Mouse (Mus musculus): ENCODE data around the gene Osbp2. TPM values are rescaled to one million over a fixed set of nuclear protein-coding genes. Genes with fewer than 3 reads are reported as not detected.

Osbp2 gene
- polyA plus RNA-seq, 1 experiment from 2014 or later = 0.76 TPM

DNA sequence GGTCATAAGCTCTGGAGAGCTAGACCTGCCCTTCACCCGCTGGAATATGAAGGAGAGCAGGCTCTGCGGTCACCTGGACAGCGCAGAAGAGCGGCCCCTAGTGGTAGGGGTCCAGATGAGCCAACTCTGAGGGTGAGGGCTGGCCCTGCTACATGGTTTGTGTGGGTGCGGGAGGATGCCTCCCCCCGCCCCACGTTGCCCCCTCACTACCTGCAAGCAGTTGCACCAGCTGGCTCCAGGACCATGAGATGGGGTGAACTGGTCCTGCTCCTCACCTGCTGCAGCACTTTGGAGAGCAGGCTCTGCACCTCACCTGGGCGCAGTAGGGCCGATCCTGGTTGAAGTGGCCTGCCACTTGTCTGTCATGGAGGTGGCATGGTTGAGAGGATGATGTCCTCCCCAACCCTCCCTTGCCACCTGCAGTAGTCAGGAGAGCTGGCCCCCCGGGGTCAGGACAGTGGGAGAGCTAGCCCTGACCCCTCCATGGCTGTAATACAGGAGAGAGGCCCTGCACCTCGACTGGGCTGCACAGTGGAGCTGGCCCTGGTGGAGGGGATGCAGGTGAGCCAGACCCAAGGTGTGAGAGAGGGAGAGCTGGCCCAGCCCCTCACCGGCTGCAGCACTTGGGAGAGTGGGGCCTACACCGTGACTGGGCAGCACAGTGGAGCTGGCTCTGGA, 29.1 kb downstream of the Osbp2 start:
- Histone ChIP-seq H3K9ac (no peak overlapping the region), H3K27me3 (peaks cover 7% of the 10 kb centered on the region), H3K27ac (no peak overlapping the region), H3K36me3 (no peaks in the 10 kb centered on the region), H3K4me2 (replicated peaks) (0 out of 2 replicates have a peak overlapping the region, but pooled peaks have one; percentile 28), H3K4me3 (no peak overlapping the region), H3K9me3 (no peaks in the 10 kb centered on the region), H3K4me1 (peaks cover 2% of the 10 kb centered on the region; the same call in 1 of the 2 replicates)
- no peak for ATAC-seq (ENCODE audit: low FRiP score, low read depth)
- 49% methylated on average over 13 of the region's 13 CpGs for WGBS

DNA sequence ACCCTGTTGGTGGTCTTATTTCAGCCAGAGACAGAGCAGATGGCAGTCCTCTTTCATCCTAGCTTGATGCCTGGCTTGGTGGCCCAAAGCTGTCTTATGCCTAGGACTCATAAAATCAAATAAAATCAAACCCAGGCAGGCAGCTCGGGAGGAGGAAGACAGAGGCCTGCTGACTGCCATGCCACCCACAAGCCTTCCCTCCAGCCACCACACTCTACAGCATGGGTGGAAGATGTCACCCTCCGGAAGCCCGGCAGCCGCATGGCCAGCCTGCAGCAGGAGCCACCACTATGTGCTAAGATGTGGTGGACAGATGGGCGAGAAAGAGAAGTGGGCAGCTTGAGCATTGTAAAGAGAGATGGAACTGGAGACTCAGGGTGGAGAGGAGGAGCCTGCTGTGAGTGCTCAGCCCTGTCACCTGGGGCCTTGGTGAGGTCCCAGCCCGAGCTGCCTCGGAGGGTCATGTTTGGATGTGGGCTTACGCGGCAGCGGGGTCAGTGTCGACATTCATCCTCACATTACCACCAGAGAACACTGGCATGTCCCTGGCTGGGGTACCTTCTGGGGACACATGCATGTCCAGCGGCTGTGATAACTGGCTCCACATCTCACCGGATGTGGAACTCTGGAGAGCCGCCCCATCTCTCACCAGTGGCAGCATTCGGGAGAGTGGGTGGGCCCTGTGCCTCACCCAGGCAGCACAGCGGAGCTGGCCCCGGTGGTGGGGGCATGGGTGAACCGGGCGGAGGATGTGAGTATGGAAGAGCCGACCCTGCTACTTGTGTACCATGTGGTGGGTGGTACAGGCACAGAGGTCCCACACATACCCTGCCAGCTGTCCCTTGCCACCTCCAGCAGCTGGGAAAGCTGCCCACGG, 29.9 kb downstream of the Osbp2 start:
- peak overlapping the region; percentile 28 for H3K4me2 ChIP-seq (replicated peaks)
- ATAC-seq (ENCODE audit: low FRiP score, low read depth) = 0 out of 2 replicates have a peak, but pooled peaks have one; percentile 28
- no peaks in the 10 kb centered on the region for H3K36me3 ChIP-seq
- H3K27ac ChIP-seq = no peak overlapping the region
- WGBS = 45% methylated on average over 21 of the region's 21 CpGs
- H3K4me1 ChIP-seq = peaks cover 2% of the 10 kb centered on the region; the same call in 1 of the 2 replicates
- no peaks in the 10 kb centered on the region for H3K9me3 ChIP-seq
- no peak overlapping the region for H3K4me3 ChIP-seq
- peaks cover 7% of the 10 kb centered on the region for H3K27me3 ChIP-seq
- H3K9ac ChIP-seq = no peak overlapping the region

DNA sequence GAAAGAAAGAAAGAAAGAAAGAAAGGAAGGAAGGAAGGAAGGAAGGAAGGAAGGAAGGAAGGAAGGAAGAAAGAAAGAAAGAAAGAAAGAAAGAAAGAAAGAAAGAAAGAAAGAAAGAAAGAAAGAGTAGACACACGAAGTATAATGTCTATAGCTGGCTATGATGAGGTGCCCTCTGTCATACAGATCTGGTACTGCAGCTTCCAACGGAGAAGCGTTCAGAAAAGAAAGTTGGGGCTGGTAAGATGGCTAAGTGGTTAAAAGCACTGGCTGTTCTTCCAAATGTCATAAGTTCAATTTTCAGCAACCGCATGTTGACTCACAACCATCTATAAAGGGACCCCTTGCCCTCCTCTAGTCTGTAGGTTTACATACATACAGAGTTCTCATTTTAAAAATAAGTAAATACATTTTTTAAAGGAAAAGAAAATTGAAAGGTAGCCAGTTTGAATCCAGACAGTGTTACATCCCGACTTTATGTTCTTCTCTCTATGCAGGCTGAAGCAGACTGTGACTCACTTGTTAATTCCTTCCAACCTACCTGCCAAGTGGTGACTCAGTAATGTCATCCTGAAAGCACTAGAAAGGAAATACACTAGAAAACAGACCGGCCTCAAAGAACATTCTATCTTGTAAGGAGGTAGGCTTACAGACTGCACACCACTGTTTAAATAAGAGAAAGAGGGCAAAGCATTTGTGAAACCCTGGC, 31.4 kb downstream of the Osbp2 start:
- no peak overlapping the region for H3K4me2 ChIP-seq (replicated peaks)
- ATAC-seq (ENCODE audit: low FRiP score, low read depth) = no peak
- H3K27ac ChIP-seq = no peak overlapping the region
- no peak overlapping the region for H3K9ac ChIP-seq
- H3K9me3 ChIP-seq = no peaks in the 10 kb centered on the region
- peaks cover 7% of the 10 kb centered on the region for H3K27me3 ChIP-seq
- H3K4me3 ChIP-seq = no peak overlapping the region
- H3K4me1 ChIP-seq = peaks cover 2% of the 10 kb centered on the region; the same call in 1 of the 2 replicates
- no peaks in the 10 kb centered on the region for H3K36me3 ChIP-seq
- WGBS = 52% methylated on average over 6 of the region's 6 CpGs

DNA sequence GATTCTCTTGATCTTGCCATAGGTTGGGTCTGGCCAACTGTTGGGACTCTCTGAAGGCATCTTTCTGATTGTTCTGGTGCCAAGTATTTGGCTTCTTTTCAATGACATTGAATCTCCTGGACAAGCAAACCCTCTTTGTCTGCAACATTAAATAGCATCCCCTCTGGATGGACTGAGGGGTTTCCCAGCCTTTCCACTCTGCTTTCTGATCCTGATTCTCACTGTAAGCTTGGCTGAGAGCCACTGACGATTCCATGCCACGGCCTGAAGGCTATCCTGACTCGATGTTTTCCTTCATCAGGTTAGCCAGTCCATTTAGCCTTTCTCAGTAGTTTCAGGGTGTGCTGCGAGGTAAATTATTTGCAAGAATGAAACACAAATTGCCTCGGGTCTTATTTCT, 34.0 kb downstream of the Osbp2 start:
- H3K4me3 ChIP-seq = no peak overlapping the region
- no peaks in the 10 kb centered on the region for H3K36me3 ChIP-seq
- WGBS = 54% methylated on average over 5 of the region's 5 CpGs
- no peak for ATAC-seq (ENCODE audit: low FRiP score, low read depth)
- no peak overlapping the region for H3K27ac ChIP-seq
- H3K27me3 ChIP-seq = peaks cover 7% of the 10 kb centered on the region
- H3K9ac ChIP-seq = no peak overlapping the region
- H3K4me1 ChIP-seq = peaks cover 2% of the 10 kb centered on the region; the same call in 1 of the 2 replicates
- no peaks in the 10 kb centered on the region for H3K9me3 ChIP-seq
- H3K4me2 ChIP-seq (replicated peaks) = no peak overlapping the region

DNA sequence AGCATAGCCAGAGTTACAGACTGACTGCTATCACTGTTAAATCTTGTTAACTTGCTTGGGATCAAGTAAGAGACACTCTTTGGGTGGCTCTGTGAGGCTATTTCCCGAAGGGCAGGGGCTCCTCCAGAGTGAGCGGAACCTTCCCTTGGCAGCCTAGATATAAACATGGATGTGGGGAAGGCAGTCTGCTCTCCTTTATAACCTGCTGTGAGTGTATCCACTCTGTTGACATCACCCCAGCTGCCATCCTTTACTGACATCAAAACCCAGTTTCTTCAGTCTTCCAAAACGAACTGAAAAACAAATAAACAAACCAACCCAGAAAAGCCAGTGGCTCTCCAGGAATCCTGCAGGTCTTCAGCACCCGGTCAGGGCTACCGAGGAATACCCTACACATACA, 39.6 kb downstream of the Osbp2 start:
- Histone ChIP-seq H3K4me1 (peaks cover 7% of the 10 kb centered on the region; the same call in 1 of the 2 replicates), H3K9me3 (no peaks in the 10 kb centered on the region), H3K36me3 (no peaks in the 10 kb centered on the region), H3K27ac (no peak overlapping the region), H3K4me2 (replicated peaks) (no peak overlapping the region), H3K4me3 (no peak overlapping the region), H3K9ac (no peak overlapping the region), H3K27me3 (no peaks in the 10 kb centered on the region)
- ATAC-seq (ENCODE audit: low FRiP score, low read depth) = no peak
- WGBS = 71% methylated on average over 5 of the region's 5 CpGs

DNA sequence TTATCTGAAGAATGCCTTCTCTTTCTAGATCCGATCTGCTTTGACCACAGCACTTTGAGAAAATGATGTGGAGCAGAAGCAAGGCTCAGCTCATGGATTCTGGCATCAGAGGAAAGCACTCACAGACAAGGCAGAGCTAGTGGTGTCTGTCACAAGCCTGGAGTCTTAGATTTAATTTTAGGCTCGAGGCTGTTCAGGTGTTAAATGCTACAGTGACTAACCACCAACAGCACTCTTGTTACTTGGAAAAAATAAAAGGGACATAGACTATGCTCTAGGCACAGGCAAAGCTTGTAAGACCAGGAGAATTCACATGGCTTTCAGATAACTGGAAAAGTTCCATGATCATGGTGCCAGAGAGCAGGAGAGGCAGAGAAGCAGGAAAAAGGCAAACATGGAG, 40.3 kb downstream of the Osbp2 start:
- Histone ChIP-seq H3K9ac (no peak overlapping the region), H3K4me1 (peaks cover 11% of the 10 kb centered on the region; the same call in 1 of the 2 replicates), H3K4me2 (replicated peaks) (no peak overlapping the region), H3K27ac (no peak overlapping the region), H3K36me3 (no peaks in the 10 kb centered on the region), H3K4me3 (no peak overlapping the region), H3K9me3 (no peaks in the 10 kb centered on the region), H3K27me3 (no peaks in the 10 kb centered on the region)
- ATAC-seq (ENCODE audit: low FRiP score, low read depth) = no peak
- 43% methylated on average over 2 of the region's 2 CpGs for WGBS

DNA sequence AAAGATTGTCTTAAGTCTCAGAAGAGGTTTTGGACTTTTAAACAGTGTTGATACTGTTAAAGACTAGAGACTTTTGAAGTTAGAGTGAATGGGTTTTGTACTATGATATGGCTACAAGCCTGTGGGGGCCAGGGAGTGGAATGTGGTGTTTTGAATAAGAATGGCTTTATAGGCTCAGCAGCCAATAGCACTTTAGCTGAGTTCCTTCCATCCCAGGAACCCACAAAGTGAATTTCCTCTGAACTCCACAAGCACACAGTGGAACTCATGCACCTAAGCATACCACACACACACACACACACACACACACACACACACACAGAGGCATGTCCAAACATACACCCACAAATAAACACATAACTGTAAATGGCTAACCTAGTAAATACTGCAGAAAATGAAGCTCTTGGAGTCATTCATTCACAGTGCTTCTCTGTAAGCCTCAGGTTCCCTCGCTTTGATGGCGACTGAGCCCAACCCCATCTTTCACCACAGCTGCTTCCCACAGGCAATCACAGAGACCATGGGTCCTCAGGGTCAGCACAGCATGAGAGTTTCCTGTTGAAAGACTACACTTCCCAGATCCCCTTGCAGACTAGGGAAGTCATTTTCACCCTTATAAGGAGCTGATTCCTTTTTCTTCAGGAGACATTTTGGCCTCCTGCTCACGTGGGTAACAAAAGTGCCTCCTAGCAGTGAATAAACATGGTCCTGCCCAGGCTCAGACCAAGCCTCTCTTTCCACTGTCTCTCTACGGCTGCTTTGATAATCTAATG, 45.5 kb downstream of the Osbp2 start:
- no peak overlapping the region for H3K4me3 ChIP-seq
- no peak overlapping the region for H3K4me2 ChIP-seq (replicated peaks)
- peaks cover 13% of the 10 kb centered on the region; the same call in 1 of the 2 replicates for H3K4me1 ChIP-seq
- H3K27ac ChIP-seq = no peak overlapping the region
- H3K36me3 ChIP-seq = no peaks in the 10 kb centered on the region
- H3K9me3 ChIP-seq = no peaks in the 10 kb centered on the region; the same call in 1 of the 2 replicates
- ATAC-seq (ENCODE audit: low FRiP score, low read depth) = peak; percentile 48
- no peaks in the 10 kb centered on the region for H3K27me3 ChIP-seq
- WGBS = 20% methylated on average over 4 of the region's 4 CpGs
- H3K9ac ChIP-seq = no peak overlapping the region

DNA sequence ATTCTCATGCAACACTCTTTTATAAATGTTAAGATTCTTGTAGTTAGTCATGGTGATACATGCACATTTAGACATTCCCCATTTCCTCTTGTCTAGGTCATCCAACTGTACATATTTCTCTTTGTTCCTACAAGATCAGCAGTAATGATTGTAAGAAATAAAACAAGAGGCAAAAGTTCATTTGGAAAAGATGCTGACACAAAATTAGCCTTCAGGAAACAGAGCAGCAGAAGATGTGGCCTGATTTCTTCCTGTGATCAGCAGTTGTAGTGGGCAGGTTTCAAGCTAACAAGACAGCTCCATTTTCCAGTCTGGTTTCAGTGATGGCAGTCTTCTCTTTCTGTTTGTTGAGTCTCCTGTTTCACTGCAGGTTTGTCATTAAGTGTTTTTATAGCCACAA, 47.8 kb downstream of the Osbp2 start:
- Histone ChIP-seq H3K9me3 (peaks cover 5% of the 10 kb centered on the region; the same call in 1 of the 2 replicates), H3K4me3 (no peak overlapping the region), H3K9ac (no peak overlapping the region), H3K4me2 (replicated peaks) (no peak overlapping the region), H3K27me3 (no peaks in the 10 kb centered on the region), H3K36me3 (no peaks in the 10 kb centered on the region), H3K4me1 (0 out of 2 replicates have a peak, but pooled peaks cover 8% of the 10 kb centered on the region), H3K27ac (no peak overlapping the region)
- no peak for ATAC-seq (ENCODE audit: low FRiP score, low read depth)

DNA sequence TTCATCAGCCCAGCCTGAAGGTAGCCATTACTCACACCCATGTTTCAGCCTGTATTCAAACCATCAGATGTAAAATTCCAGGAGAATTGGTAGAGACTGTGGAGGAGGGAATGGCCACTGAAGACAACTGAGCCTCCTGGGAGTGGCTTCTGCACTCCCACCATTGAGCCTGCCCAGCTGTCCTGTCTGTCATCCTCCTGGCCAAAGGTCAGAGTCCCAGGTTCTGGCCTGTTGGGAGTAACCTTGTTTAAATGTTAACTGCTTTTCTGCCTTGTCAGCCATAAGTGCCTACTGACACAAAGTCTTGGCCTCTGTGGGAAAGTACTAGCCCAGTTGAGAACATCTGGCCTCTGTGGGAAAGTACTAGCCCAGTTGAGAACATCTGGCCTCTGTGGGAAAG, 50.4 kb downstream of the Osbp2 start:
- Histone ChIP-seq H3K27ac (no peak overlapping the region), H3K36me3 (no peaks in the 10 kb centered on the region)

DNA sequence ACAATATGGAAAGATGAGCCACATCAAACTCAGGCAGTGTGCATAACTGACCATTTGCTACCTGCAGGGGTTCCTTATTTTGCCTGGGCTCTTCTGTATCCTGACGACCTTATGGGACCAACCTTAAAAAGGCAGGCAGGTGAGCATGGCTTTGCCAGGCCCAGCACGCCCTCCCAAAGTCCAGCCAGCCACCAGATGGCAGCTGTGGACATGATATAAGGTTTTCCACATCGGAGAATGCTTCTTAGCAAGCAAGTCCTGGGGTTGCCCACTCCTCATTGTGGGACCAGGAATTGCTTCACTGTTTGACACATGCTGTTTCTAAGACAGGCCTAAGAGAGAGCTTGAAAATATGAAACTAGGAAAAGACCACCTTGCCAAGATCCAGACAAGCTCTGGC, 55.5 kb downstream of the Osbp2 start:
- Histone ChIP-seq H3K4me1 (no peaks in the 10 kb centered on the region), H3K9me3 (peaks cover 9% of the 10 kb centered on the region; the same call in 1 of the 2 replicates), H3K27me3 (no peaks in the 10 kb centered on the region), H3K4me3 (no peak overlapping the region), H3K27ac (no peak overlapping the region), H3K36me3 (no peaks in the 10 kb centered on the region), H3K4me2 (replicated peaks) (no peak overlapping the region), H3K9ac (no peak overlapping the region)
- WGBS = 33% methylated on average over 3 of the region's 3 CpGs
- ATAC-seq (ENCODE audit: low FRiP score, low read depth) = no peak

More for the DNA sequence above, 50.4 kb downstream of the Osbp2 start:
- Histone ChIP-seq H3K9me3 (peaks cover 5% of the 10 kb centered on the region; the same call in 1 of the 2 replicates), H3K4me3 (no peak overlapping the region), H3K4me2 (replicated peaks) (no peak overlapping the region), H3K4me1 (0 out of 2 replicates have a peak, but pooled peaks cover 4% of the 10 kb centered on the region), H3K9ac (no peak overlapping the region), H3K27me3 (no peaks in the 10 kb centered on the region)
- ATAC-seq (ENCODE audit: low FRiP score, low read depth) = no peak

DNA sequence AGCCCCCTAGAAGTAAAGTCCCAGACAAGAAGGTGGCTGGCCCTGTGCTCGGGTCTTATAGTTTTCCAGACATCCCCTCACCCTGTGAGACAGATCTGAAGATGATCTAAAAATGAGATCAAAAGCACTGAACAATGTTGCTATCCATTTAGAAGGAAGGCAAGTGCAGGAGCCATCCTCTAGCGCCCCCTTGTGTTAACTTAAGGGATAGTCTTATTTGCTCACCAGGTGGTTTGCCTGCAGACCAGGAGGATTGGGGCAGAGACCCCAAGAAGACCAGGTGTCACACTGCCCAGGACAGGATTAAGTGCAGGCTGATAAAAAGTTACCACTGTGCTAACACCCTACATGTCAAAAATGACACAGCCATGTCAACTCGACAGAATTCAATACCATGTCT, 58.3 kb downstream of the Osbp2 start:
- Histone ChIP-seq H3K27ac (no peak overlapping the region), H3K36me3 (no peaks in the 10 kb centered on the region)
- WGBS = 28% methylated on average over 3 of the region's 3 CpGs

More for the DNA sequence above, 58.3 kb downstream of the Osbp2 start:
- ATAC-seq (ENCODE audit: low FRiP score, low read depth) = no peak
- Histone ChIP-seq H3K4me1 (no peaks in the 10 kb centered on the region), H3K9ac (no peak overlapping the region), H3K4me3 (no peak overlapping the region), H3K9me3 (peaks cover 4% of the 10 kb centered on the region; the same call in 1 of the 2 replicates), H3K4me2 (replicated peaks) (no peak overlapping the region), H3K27me3 (no peaks in the 10 kb centered on the region)

Measured in limb, embryonic 13.5 days (tissue).